Mouse (Mus musculus) MEL-GATA-1-ER (cell line): Measurements from ENCODE around the gene Cdkl1.
A peak's percentile ranks its signal among the peaks of the same experiment; 100 is the strongest.

Experiments
- DNase-seq: peaks from one replicate; pipeline ENCODE4 v3.0.0-alpha.2; 2012; ENCODE audit warnings: low read depth; ENCODE audit errors: extremely low read depth

The Cdkl1 gene

DNA sequence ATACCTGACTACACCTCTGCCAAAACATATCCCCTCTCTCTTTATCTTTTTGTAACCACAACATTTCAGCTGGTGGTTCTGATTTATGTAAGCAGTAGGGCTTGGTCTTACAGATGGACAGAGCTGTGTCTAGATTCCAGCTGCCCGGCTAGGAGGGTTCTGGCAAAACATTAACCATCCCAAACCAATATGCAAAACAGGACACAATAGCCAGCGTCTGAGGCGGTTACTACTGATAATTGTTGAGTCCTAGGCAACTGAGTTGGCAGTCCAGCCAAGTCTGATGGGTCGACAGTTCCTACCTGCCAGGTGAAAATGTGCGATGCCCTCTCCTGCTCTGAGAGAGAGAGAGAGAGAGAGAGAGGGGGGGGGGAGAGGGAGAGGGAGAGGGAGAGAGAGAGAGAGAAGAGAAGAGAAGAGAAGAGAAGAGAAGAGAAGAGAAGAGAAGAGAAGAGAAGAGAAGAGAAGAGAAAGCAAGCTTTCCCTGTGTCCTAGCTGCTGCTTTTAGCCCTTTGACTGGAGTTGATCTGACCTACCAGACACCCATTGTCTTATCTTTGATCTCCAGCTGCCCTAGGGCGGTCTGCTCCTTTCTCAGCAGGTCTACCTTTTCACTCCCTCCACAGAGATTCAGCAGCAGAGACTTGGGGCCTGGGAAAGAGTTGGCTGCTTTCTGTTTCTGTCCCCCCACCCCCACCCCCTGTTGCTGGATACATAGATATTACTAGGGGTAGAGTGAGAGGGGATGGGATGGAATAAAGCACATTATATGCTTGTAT is 7.6 kb downstream of the Cdkl1 start:
- no peak for DNase-seq

DNA sequence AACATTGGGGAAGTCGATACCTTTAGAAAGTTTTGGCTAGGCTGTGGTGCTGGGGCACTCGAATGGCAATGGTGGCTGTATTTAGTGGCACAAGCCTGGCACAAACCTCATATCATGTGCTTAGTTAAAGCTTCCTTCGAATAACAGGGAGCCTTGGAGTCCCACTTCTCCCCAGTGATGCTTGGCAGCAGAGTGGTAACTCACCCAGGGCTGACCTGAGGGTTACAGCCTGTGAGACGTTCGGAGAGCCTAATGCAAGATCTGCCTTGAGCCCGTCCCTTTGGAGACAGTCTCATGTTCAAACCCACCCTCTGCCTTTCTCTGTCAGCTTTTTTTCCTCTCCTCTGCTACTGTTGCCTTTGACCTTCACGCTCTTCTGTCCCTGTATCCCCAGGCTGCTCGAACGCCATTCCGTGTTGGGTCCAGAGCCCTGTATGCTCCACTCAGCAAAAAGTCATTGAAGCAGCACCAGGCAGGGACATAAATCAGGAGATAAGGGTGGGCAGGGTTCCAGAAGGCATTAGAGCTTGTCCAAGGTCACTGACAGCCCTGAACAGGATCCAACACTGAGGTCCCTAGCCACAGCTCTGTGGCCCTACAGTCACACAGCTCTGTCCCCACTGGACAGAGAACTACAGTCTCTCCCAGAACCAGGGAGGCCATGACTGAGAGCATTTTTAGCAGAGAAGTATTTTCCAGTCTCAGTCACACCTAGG is 9.0 kb downstream of the Cdkl1 start:
- DNase-seq, result no peak

DNA sequence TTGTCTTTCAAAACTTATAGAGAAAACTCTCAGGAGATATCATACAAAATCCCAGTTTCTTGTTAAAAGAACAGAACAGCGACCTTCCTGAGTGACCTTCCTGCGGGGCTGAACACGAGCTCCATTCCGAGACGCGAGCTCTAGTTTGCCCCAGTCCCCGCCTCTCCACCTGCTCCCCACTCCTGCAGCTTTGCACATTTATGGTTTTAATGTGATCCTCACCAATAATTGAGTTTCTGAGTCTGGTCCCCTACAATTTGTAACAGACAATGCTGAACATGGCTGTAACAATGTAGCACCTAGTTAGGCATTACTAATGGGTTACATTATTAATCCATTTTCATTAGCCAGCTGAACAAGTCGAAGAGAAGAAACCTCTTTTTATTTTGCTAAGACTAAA is 9.6 kb downstream of the Cdkl1 start:
- no peak for DNase-seq

DNA sequence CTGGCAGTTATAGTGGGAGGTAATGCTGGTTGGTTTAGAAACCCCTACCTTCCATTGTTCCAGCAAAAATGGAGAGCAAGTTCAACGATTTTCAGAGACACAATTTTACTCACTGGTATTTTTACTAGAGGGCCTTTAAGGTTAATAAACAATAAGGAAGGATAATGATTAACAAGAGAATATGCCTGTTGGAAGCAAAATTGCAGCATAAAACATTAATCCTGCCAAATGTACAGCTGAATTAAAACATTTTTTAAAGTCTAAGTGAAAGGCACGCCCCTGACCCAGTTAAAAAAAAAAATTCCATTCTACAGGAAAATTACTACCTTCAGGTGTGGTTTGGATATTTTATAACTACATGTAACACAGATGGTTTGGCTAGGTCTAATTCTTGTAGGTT is 13.1 kb downstream of the Cdkl1 start:
- DNase-seq, result no peak

DNA sequence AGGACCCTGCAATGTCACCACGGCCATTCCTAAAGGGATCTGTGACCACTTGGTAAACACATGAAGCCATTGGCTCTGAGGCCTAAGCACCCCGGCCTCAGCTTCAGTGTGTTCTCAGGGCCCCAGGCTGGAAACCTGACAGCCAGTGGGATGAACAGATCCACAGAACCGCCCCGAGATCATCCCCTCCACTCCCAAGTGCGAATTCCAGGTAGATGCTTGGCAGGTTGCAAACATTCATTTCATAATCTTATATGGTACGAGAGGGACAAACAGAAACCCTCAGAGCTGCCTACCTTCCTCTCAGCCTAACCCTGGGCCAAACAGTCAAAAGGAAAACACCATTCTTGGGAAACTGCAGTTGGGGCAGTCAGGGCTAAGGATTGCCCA is 13.7 kb downstream of the Cdkl1 start:
- no peak for DNase-seq

DNA sequence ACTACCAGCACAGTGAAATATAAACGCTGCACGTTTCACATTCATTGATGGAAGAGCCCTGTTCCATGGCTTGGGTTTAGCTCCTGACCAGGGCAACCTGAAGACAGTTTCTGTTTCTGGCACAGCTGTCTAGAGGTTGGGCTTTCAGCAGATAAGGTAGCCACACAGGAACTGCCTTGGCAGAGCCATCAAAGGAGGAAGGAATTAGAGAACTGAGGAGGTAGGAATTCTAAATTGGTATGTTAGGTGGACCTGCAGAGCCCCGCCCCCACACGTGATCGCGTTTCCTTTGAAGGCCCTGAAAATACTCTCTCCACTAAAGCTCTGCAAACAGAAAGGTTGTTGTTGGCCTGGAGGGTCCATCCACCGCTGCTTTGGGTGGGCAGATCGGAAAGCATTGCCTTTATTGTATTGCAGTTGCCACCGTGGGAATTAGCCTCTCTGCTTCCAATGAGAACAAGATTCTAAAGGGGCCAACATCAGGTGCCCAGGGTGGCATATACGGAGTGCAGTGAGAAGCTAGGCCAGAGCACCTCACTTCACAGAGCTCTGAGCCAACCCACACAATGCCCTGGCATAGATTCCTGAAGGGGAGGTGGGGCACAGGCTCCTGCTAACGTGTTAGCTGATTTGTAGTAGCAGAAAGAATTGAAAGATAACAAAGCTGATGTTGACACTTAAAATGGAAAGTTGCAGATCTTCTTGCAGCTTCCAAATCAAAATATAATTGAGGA is 14.3 kb downstream of the Cdkl1 start:
- DNase-seq, result no peak

DNA sequence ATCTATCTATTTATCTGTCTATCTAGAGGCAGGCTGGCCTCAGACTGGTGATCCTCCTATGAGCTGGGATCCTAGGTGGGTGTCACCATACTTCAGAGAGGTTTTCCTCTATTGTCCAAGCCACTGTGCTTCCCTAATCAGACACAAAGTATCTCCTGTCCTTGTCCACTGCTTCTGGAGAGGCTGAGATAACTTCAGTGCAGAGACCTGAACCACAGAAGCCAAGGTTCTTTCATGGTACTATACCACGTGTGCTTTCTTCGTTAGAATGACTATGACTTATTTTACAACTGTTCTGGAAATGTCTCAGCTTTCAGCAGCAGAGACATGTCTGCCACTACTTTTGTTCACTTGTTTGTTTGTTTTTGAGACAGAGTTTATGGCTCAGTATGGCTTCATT is 22.2 kb downstream of the Cdkl1 start:
- no peak for DNase-seq

DNA sequence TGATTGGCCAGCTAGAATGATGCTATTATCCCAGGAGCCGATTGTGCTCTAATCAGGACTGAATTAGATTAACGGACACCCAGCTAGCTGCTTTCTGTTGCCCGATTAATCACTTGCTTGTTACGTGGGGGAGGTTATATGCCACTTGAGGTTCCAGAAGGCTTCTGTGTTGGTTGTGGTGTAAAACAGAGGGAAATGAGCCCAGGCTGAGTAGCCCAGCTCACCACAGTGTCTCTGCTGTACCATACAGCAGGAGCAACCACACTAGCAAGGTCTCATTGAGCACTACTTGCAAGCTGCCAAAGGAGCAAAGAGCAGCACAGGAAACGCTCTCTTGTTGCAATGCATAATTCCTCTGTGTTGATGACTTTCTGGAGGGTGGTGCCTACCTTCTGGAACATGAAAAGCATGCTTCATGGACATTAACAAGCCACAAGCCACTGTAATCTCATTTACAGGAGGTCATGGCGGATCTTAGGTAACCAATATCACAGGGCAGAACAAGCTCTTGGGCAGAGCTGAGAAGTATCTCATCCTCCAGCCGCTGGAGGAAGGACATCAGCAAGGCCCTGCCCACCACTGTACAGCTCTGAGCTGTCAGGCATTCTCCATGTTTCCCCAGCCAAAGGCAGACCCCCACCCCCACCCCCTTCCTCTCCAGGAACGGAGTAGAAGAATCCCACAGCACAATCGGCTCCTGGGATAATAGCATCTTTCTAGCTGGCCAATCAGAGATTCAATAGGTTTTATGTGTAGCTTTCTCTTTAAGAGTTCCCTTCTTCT is 23.4 kb downstream of the Cdkl1 start:
- no peak for DNase-seq

DNA sequence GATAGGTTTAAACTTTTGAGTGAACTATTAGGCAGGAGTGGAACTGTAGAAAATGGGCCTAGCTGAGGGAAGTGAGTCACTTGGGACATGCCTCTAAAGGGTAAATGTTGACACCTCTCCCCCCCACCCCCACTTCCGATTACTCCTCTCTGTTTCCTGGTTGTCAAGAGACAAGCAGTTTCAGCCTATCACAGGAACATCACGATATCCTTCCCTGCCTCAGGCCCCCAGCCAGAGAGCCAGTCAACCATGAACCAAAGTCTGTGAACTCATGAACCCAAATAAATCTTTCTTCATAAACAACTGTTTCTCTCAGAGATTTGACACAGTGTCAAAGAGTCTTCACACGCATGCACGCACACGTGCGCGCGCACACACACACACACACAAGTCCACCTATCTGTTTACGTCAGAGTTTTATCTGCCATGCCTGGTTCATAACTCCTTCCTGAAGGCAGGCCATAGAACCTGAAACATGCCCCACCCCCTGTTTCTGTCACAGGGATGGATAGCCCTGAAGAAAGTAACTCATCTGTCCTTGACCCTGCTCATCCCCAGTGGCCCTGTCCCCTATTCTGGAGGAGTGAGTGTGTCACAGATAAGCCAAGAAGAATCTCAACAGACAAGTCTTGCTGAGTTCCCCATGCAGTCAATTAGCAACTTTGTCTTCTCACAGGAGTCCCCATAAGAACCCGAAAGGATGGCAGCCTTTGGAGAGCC is 24.7 kb downstream of the Cdkl1 start:
- no peak for DNase-seq

DNA sequence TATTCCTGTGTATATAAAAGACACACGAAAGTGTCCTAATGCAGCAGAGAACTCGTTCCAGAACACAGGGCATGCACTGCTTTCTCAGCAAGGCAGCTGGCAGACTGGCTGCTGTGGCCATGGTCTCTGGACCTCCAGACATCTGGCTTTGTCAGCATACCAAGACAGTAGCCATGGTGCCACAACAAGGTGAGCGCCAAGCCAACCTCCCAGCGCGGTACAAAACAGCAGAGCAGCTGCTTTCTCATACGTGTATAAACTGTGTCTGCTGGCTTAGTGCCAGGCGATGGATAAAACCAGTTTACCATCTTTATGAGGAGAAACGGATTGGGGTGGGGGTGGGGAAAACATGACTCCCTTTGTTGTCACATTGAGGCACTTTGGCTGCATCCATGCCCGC is 25.5 kb downstream of the Cdkl1 start:
- DNase-seq, result no peak

DNA sequence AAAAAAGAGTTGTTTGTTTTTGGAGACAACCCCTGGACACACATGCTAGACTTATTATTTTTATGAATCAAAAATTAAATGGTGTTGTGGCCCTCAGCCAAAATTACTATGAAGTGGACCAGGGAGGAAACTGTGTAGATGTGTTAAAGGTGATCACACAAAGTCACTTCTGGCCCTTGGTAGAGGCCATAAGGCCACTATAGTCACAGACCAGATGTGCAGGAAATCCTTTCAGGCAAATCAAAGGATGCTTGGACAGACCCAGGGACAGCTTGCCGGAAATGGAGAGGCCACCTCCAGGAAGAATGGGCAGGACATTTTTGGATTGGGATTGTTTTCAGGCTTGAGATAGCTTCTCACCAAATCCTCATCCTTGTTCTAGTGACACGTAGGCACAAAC is 29.5 kb downstream of the Cdkl1 start:
- DNase-seq, result no peak

DNA sequence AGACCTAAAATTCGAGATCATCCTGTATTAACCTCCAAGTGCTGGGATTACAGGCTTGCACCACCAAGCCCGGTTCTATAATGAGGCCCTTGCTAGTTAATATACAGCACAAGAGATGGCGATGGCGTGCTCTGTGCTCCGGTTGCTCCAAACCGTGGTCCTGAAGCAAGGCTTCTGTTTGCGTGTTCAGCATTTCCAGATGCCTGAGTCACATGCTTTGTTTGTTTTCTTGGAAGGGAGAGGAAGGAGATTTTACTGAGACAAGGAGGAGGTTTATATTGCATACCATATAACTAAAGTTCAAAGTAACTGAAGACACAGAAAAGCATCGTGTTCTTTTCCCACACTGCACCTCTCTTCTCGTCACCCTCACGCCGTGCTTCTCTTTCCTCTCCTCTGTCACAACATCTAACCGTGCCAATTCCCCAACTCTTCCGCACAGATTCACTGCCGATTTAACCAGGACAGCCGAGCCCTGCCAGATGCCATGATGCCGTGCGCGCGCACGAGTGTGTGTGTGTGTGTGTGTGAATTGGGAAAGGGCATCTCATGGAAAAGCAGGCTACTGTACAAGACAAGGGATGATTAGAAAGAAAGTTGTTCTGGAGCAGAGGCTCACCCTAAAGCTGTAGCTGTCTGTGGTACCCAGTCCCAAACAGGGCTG is 30.2 kb downstream of the Cdkl1 start:
- no peak for DNase-seq

DNA sequence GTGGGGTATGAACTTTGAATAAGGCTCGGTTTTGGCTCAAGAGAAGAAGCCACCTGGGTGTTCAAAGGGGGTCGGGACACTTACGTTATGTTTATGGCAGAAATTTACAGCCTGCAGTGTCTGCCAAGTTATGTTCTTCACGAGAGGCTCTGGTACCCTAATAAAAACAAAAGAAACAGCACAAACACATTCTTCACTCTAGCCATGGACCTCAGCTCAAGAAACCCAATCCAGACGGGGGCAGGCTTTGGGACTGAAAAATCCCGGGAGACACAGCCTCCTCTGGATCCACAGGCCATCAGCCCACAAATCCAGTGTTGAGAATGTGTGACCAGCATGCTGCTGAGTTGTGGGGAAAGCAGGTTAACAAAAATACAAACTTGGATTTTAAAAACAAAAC is 31.1 kb downstream of the Cdkl1 start:
- no peak for DNase-seq

DNA sequence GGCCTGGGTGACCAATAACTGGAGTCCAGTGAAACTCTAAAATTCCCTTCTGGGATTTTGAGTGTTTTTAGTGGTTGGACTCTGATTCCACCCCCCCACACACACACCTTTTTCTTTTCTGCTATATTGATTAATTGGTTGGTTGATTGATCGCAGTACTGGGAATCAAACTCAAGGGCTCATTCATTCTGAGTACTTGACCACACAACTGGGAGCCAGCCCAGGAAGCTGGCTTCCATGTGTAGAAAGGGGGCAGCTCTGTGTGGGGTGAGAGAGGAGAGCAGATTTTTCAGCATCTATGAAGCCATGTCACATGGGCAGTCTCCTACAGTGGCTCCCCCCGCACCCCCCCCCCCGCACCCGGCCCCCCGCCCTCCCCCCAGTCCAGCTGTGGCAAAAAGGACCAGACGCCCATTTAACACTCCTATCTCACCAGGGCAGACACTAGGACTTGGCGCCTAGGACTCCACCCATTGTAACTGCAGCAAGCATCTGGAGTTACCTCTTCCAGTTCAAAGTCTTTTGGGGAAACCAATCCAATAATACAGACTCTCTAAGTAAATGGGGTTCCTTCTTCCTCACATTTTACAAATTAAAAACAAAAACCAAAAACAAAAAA is 31.7 kb downstream of the Cdkl1 start:
- DNase-seq, result peak; percentile 79

DNA sequence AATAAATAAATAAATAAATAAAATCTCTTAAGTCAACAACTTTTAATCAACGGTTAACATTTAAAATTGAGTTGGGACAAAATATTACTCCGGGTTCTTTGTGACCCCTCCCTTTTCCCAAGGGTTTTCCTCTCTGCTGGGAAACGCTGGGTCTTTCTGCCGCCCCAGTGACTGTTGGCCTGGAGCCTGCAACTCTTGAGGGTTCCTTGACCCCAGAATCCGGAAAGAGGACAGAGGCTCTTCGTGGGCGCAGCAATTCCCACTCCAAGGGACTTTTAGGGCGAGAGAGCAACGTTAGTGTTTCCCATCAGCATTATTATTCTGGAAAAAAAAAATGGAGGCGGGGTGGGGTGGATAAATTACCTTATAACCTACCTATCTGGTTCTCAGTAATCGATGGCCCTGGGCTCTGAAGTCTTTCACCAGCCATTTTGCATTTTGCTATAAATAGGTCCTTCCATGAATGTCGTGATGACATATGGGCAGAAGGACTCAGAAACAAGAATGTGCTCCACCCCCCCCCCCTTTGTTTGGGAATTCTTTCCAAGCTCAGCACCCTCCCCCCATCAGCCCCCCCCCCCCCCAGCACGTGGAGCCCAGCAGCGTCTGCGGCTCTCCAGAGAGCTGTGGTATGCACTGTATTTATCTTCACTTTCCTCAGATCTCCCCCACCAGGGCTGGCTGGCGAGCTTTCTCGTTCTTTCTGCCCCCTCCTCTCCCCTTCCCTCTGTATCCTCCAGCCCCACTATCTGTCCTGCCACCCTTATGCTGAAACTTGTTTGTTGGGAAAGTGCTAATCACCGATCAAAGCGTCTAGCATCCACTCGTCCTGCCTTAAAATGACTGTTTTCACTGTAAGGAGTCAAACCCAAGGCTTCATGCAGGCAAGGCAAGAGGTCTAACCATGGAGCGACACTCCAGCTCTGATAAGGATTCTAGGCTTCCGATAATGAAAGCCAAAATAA is 32.6 kb downstream of the Cdkl1 start:
- peak; percentile 51 for DNase-seq

DNA sequence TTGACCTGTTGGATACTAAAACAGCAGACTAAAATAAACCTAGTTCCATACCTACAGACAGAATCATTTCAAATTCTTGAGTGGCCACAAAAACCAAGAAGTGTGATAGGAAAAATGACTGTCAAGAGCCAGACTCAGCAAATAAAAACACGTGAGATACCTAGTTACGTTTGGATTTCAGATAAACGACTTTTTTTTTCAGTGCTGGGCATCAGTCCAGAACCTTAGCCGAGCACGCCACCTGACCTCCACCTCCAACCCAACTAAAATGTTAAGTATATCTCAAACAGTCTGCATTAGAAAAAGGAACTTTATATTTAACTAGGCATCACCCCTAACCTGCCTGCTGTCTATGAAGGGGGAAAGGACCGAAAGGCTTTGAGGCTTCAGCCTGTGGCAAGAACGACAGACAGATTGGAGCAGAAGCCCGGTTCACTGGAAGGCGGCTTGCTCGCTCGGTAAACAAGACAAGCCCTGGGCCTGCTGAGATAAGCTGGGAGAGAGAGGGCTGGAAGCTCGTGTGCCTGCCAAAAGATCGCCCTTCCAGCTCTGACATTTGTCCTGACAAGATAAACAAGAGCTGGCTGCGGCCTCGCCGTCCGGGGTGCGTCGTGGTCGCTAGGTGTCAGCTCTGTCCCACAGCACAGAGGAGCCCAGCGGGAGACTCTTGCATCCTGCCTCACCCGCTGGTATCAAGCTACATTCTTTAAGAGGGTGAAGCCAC is 33.5 kb downstream of the Cdkl1 start:
- peak; percentile 98 for DNase-seq

DNA sequence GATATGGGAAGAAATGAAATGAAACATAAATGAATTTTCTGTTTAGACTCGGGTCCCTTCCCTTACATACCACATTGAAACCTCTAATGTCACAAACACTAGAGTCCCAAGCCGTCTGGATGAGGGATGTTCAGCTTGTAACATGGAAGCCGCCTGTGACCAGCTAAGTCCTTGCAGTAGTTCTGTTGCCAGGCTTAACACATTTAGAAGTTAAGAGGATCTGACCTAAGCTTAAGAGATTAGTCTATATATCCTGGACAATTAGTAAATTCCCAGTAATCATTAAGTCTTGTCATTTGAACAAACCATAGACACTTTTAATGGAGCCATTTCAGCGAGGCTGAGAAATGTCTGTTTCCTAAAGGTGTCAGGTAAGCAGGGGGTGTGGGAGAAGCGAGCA is 35.1 kb downstream of the Cdkl1 start:
- DNase-seq, result no peak

DNA sequence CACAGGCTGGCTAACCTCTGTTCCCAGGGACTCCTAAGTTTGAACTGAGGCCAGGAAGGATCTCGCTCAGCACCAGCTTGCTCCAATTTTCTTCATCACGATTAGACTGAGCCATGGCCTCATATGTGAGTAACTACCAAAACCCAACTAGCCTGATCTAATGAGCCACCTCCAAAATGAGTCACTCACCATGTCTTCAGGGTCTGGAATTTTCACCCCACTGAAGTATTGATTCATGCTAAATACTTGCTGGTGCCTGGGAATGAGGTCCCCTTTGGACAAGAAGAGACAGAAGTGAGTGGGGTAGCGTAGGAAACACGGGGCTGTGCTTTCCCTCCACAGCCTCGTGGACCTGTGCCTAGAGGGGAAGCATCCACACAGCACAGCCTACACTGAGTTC is 37.1 kb downstream of the Cdkl1 start:
- no peak for DNase-seq
